Mouse (Mus musculus): ENCODE measurements around the gene Rd3.

DNA sequence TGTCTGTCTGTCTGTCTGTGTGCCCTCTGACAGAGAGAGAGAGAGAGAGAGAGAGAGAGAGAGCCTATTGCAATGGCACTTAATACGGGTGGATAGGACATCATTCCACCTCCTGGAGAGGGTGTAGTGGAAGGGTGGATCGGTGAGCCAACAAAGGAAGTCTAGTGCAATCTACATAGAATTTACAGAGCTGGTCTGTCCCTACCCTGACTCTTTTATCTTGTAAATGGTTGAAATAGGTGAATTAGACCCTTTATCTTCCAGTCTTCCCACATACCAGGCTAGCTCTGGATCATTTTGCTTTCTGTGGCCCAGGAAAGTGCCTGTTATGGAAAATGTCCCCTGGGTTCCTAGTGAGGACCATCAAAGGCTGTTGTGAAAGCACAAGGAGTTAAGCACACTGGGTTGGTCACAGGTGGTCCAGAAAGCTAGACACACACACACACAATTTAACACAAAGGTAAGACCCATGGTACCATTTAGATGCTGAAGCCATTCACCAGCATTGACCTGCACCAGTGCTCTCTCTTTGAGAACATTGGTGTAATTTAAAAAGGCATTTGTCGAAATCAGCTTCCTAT lies 46.6 kb upstream of the Rd3 start:
- TF ChIP-seq CTCF (IDR thresholded peaks at IDR 0.05; ENCODE audit: control insufficient read depth, insufficient read depth, insufficient replicate concordance, low read depth, low read length) (no peak), POLR2A (IDR thresholded peaks at IDR 0.05; ENCODE audit: control insufficient read depth, low read depth, low read length) (no peak)
